Mouse (Mus musculus): ENCODE measurements around the gene Capns1. TPM values are rescaled to one million over a fixed set of nuclear protein-coding genes. Genes with fewer than 3 reads are reported as not detected.
"Not testable (repeated sequence)": the region's sequence is repeated elsewhere in the genome, so short reads cannot be mapped to it uniquely, and the experiment has no call there.

Capns1 gene
- total RNA-seq, 2 experiments from 2014 or later, result 126 to 186 TPM

DNA sequence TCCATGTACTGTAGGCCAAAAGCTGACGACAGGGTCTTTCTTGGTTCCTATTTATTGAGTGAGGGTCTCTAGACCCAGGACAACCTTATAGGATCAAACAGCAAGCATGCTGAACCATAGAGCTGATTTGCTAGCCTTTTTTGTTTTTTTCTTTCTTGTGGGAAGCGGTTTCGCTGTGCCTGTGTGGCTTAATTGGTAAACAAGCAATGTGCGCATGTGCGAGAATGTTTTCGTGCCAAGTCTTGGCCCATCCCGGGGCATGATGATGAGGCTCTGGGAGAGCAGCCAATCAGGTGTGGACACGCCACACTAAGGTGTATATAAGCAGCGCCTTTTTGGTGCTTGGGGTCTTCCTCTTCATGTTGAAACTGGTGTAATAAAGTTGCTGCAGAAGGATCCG, 16.7 kb downstream of the Capns1 start:
- not testable (repeated sequence) for ATAC-seq (replicated peaks; ENCODE audit: low FRiP score, low TSS enrichment, poor library complexity, severe bottlenecking)

DNA sequence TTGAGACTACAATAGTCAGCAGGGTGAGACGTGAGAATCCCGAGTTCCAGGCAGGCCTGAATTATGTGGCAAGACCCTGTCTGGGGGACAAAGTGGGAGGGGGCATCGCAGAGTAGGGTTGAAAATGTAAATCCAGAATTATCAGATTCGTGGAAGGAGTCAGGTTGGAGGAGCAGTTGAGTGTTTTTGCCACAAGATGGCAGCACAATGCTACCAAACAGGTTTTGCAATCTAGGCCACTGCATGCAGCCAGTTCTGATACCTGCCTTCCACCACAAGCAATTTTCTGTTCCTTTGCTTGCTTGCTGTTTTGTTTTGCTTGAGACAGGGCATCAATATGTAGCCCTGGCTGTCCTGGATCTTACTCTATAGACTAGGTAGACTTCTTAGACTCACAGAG, 17.3 kb downstream of the Capns1 start:
- ATAC-seq (replicated peaks; ENCODE audit: low FRiP score, low TSS enrichment, poor library complexity, severe bottlenecking), result peak; percentile 52

DNA sequence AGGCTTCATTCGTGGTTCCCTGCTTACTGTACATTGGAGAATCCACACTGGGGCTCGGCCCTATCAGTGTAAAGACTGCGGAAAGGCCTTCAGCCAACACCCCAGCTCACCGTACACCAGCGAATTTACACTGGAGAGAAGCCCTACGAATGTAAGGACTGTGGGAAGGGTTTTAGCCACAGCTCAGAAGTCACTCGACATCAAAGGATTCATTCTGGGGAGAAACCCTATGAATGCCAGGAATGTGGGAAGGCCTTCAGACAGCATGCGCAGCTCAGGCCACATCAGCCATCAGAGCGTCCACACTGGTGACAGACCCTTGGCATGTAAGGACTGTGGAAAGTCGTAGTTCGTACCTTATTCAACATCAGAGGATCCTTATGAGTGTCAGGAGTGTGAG, 20.4 kb downstream of the Capns1 start:
- no peak for ATAC-seq (replicated peaks; ENCODE audit: low FRiP score, low TSS enrichment, poor library complexity, severe bottlenecking)

DNA sequence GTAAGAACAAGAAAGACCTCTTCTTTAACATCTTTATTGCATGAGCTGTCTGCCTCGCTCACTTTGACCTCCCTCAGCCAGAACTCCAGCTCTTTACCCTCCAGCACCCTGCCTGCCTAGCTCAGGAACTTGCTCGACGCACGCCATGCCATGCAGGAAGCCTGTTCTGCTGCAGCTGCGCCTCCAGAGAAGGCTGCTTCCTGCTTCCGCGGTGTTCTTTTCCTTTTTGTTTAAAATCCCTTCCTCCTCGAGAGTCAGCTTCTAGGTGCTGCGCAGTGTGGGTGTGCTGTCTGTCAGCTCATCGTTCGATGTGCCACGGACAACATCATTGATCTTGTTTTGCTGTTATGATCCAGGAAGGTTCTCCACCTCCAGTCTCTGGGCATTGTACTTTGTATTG, 22.1 kb downstream of the Capns1 start:
- ATAC-seq (replicated peaks; ENCODE audit: low FRiP score, low TSS enrichment, poor library complexity, severe bottlenecking), result no peak

DNA sequence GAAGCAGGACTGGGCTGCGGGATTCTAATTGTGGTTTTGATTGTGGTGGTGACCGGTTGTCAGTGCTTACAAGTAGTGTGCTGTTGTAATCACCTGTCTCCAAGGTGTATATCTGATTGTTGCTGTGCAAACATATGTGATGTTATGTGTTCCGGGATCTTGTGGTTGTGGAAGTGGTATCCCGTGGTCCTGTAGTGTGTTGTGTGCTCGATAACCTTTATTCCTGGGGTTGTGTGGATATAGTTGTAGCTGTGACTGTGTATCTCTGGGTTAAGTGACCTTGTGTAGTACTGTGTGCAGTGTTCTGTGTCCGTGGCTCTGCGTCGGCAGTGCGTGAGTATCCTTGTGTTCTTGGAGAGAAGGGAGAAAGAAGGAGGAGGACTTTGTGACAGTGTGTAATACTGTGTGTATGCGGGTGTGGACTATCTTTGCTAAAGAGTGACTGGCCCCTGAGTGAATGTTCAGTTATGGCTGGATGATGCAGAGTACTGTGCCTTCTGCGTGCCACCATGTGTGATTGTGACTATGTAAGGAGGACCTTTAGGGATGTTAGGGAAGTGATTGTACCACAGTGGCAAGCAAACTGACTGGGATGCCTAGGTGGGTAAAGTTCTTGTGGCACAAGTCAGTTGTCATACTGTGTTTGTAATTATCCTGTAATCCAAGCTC, 28.2 kb downstream of the Capns1 start:
- ATAC-seq (replicated peaks; ENCODE audit: low FRiP score, low TSS enrichment, poor library complexity, severe bottlenecking), result peak; percentile 23

DNA sequence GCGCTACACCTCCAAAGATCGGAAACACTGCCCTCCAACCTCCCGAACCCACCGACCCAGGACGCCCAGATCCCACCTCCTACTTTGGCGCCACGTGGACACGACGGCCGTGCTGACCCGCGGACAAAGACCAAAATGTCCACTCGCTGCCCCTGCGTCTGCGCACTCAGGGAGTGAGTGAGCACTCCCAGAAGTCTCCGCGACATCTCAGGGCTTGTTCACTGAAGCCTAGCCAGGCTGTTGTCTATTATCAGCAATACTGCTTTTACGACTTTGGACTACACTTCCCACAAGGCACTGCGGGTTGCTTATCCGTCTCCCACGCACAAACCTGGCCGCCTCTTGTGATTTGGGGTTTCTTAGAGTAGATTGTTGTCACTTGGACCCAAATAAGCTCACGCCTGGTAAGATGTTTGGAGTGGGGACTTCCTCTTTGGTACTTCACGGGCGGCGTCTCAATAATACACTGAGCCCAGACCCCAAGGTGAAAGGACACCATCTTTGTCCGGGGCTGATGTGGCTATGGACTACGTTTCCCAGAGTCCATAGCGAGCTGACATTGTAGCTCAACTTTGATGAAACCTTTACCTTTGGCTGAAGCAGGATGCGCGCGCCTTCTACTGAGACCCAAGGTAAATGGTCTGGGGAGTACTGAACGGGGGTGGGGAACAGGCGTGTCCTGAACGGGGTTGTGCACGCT, 28.9 kb downstream of the Capns1 start, which contains the start of gene Zfp146:
Gene Zfp146, minus strand, starts transcription at position 168 of the 700 bp plus-strand sequence.
- peak; percentile 97 for ATAC-seq (replicated peaks; ENCODE audit: low FRiP score, low TSS enrichment, poor library complexity, severe bottlenecking)

DNA sequence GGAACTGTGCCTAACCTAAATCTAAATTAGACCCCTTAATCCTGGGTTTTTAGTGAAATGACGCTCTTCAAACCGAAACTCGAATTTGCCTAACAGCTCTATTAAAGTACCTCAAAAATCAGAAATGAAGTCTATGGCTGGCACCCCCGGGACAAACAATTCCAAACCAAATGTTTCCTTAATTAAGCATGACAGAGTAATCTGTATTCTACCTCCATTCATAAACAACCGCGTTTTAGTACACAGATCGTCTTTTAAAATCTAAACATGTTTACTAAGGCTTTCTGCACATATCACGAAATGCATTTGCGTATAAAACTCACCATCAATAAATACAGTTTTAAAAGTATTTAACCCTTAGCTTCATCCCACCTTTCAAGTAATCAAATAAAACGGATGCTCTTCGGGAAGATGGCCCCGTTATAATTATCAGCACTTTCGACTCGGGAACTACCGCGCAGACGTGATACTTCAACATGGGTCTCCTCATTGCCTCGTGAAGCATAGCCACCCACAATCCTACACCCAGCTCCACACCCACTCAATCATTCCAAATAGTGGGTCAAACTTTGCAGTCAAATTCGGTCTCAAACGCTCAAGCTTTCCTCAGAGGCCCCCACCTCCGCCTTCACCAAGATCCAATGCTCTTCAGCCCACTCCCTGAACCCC, 29.6 kb downstream of the Capns1 start:
- peak; percentile 35 for ATAC-seq (replicated peaks; ENCODE audit: low FRiP score, low TSS enrichment, poor library complexity, severe bottlenecking)

DNA sequence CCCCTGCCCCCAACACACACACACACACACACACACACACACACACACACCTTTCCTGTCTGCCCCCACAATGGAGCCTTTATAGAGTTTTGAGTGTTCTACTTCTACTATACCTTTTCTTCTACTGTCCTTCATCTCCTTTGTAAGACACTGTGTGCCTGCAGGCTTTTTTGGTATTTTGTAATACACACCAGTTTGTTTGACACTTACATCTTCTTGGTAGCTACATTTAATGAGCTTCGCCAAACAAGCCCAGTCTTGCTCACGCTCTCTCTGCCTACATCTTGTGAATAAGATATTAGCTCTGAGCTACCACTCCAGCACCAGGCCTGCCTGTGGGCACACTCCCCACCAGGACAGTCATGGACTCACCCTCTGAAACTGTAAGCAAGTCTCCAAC, 33.9 kb downstream of the Capns1 start:
- ATAC-seq (replicated peaks; ENCODE audit: low FRiP score, low TSS enrichment, poor library complexity, severe bottlenecking), result no peak

DNA sequence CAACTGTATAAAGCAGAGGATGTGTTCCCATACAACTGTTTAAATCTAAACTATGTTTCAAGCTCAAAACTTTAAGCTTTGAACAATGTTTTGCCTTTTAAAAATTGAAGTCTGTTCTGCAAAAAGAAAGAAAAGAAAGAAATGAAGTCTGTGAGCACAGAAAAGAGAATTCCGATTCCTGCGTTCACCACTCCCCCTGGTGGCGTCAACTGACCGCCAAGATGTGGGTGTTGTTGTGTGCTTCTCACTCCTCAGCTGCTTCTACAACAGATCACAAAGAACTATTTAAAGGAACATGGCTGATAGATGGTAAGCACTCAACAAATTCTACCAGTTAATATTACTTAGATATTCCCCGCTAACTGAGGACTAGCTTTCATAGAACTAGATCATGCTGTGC, 35.5 kb downstream of the Capns1 start:
- no peak for ATAC-seq (replicated peaks; ENCODE audit: low FRiP score, low TSS enrichment, poor library complexity, severe bottlenecking)

DNA sequence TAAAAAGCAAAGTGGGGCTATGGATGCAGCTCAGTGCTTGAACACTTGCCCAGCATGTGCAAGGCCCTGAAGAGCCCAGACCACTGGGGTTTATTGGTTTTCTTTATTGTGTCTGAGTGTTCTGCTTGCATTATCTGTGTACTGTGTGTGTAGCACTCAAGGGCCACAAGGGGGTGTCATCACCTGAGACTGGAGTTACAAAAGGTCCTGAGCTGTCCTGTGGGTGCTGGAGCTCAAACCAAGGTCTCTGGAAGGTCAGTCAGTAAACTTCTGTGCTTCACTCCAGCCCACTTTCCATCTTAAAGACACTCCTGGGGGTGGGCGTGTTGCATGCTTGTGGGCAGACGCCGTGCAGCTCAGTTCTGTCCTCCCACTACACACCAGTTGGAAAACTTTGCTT, 43.1 kb downstream of the Capns1 start:
- no peak for ATAC-seq (replicated peaks; ENCODE audit: low FRiP score, low TSS enrichment, poor library complexity, severe bottlenecking)

DNA sequence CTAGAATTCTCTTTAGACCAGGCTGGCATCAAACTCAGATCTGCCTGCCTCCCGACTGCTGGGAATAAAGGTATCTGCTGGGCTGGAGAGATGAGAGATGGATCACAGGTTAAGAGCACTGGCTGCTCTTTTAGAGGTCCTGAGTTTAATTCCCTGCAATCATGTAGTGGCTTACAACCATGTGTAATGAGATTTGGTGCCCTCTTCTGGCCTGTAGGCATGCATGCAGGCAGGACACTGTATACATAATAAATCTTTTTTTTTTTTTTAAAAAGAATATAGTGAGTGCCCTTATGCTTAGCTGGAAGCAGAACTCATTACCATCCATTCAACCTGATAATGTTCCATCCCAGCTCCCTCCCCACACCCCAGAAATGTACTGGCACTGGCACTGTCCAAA, 44.6 kb downstream of the Capns1 start:
- ATAC-seq (replicated peaks; ENCODE audit: low FRiP score, low TSS enrichment, poor library complexity, severe bottlenecking), result no peak

DNA sequence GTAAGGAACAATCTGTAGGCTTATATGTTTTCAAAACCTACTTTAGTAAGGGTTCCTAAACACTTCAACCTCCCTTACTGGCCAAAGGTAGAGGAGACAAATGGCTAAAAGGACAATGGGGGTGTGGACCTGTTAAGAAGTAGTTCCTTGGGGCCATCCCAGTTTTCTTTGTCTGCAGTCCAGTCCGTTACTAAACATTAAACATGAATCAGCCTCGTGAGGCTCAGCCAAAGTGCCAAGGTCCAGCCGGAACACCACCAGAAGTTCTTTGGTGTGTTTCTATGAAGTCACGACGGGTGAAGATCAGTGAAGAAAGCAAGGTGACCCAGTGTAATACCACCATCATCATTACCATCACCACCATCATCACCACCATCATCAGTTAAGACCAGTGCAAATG, 51.6 kb downstream of the Capns1 start:
- ATAC-seq (replicated peaks; ENCODE audit: low FRiP score, low TSS enrichment, poor library complexity, severe bottlenecking), result no peak

DNA sequence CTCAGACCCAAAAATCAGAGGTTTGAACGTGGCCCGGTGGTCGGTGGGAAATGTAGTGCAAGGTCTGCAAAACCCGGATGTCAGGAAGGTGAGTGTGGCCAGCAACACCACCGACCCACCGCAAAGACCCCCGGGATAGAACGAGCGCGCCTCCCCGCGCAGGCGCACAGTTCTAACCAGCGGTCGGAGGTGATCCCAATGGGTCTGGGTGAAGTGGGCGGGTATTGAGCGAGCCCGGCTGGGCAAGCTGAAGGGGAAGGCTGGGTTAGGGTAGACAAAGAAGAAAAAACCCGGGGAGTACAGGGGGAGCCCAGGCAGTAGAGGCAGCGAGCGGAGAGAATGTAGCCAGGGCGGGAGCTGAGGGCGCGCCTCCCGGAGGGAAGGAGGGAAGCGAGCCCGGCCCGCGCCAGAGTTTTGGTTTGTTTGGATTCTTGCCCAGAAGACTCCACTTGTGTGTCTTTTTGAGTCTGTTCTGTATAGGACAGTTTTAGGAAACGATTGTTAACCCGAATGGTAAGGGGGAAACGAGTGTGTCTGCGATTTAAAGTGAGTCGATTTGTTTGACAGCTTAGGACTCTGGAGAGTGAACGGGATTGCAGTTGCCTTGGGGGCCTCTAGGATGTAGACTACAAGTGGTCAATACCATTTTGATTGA, 54.9 kb downstream of the Capns1 start:
- ATAC-seq (replicated peaks; ENCODE audit: low FRiP score, low TSS enrichment, poor library complexity, severe bottlenecking), result peak; percentile 51

DNA sequence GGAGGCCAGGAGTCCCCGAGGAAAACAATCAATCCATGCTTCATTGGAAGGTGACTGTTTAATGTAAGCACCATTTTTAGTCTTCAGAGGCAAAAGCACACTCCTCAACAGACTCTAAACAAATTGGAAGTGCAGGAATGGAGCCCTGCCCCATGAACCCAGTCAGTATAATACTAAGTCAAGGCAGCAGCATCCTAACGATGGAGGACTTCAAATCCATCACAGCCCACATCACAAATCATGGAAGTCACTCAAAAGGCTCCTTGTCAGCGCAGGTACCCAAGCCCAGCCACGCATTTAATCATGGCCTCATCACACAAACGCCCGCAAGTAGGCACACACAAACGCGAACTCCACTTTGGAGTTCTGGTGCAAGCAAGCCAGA, 55.4 kb downstream of the Capns1 start:
- no peak for ATAC-seq (replicated peaks; ENCODE audit: low FRiP score, low TSS enrichment, poor library complexity, severe bottlenecking)

Other genes with a start within 250 kb of the Capns1 start
- 9.1 and 10.6 TPM in 2 replicates for gene Zfp74, start 244.7 kb downstream of the Capns1 start, total RNA-seq (2014; fragmentation: Nextera tagmentation)
- gene Zfp74, start 244.7 kb downstream of the Capns1 start, total RNA-seq (2017), result 8.4 and 9.2 TPM in 2 replicates
- 9.0 and 16.5 TPM in 2 replicates for gene Zfp568, start 214.9 kb downstream of the Capns1 start, total RNA-seq (2014; fragmentation: Nextera tagmentation)
- 25.7 and 26.1 TPM in 2 replicates for gene Zfp568, start 214.9 kb downstream of the Capns1 start, total RNA-seq (2017)
- gene Zfp14, start 147.4 kb downstream of the Capns1 start, total RNA-seq (2014; fragmentation: Nextera tagmentation), result 0.74 and 1.3 TPM in 2 replicates
- 1.1 and 5.8 TPM in 2 replicates for gene Zfp14, start 147.4 kb downstream of the Capns1 start, total RNA-seq (2017)
- 4.6 and 6.8 TPM in 2 replicates for gene Zfp82, start 125.9 kb downstream of the Capns1 start, total RNA-seq (2014; fragmentation: Nextera tagmentation)
- 4.5 and 7.5 TPM in 2 replicates for gene Zfp82, start 125.9 kb downstream of the Capns1 start, total RNA-seq (2017)
- gene Gm26920, start 108.4 kb downstream of the Capns1 start, total RNA-seq (2014; fragmentation: Nextera tagmentation), result 0.79 TPM in 1 of 2 replicates, not detected in the other
- gene Gm26920, start 108.4 kb downstream of the Capns1 start, total RNA-seq (2017), result not detected in 2 replicates
- gene Zfp566, start 108.3 kb downstream of the Capns1 start, total RNA-seq (2014; fragmentation: Nextera tagmentation), result 7.1 and 16.8 TPM in 2 replicates
- gene Zfp566, start 108.3 kb downstream of the Capns1 start, total RNA-seq (2017), result 5.0 TPM in 2 replicates
- gene Zfp260, start 104.0 kb downstream of the Capns1 start, total RNA-seq (2014; fragmentation: Nextera tagmentation), result 10.5 and 20.6 TPM in 2 replicates
- 14.0 and 20.1 TPM in 2 replicates for gene Zfp260, start 104.0 kb downstream of the Capns1 start, total RNA-seq (2017)
- gene Zfp382, start 76.9 kb downstream of the Capns1 start, total RNA-seq (2014; fragmentation: Nextera tagmentation), result 2.5 and 2.8 TPM in 2 replicates
- gene Zfp382, start 76.9 kb downstream of the Capns1 start, total RNA-seq (2017), result 1.6 and 2.4 TPM in 2 replicates
- gene Zfp146, start 29.1 kb downstream of the Capns1 start, total RNA-seq (2014; fragmentation: Nextera tagmentation), result 35.9 and 48.9 TPM in 2 replicates
- gene Zfp146, start 29.1 kb downstream of the Capns1 start, total RNA-seq (2017), result 103 and 108 TPM in 2 replicates
- gene Cox7a1, start 14.7 kb downstream of the Capns1 start, total RNA-seq (2014; fragmentation: Nextera tagmentation), result 6.0 TPM in 1 of 2 replicates, not detected in the other
- gene Cox7a1, start 14.7 kb downstream of the Capns1 start, total RNA-seq (2017), result not detected in 2 replicates
- gene Polr2i, start 33.1 kb upstream of the Capns1 start, total RNA-seq (2014; fragmentation: Nextera tagmentation), result 91.3 and 106 TPM in 2 replicates
- gene Polr2i, start 33.1 kb upstream of the Capns1 start, total RNA-seq (2017), result 42.0 and 46.5 TPM in 2 replicates
- 86.4 and 117 TPM in 2 replicates for gene Tbcb, start 33.5 kb upstream of the Capns1 start, total RNA-seq (2014; fragmentation: Nextera tagmentation)
- gene Tbcb, start 33.5 kb upstream of the Capns1 start, total RNA-seq (2017), result 26.2 and 49.4 TPM in 2 replicates
- gene Ovol3, start 36.9 kb upstream of the Capns1 start, total RNA-seq (2014; fragmentation: Nextera tagmentation), result not detected in 2 replicates
- gene Ovol3, start 36.9 kb upstream of the Capns1 start, total RNA-seq (2017), result not detected in 2 replicates
- gene Thap8, start 81.3 kb upstream of the Capns1 start, total RNA-seq (2014; fragmentation: Nextera tagmentation), result not detected in 2 replicates
- 1.6 TPM in 1 of 2 replicates, not detected in the other for gene Thap8, start 81.3 kb upstream of the Capns1 start, total RNA-seq (2017)
- 31.0 and 31.8 TPM in 2 replicates for gene Wdr62, start 81.6 kb upstream of the Capns1 start, total RNA-seq (2014; fragmentation: Nextera tagmentation)
- gene Wdr62, start 81.6 kb upstream of the Capns1 start, total RNA-seq (2017), result 5.1 and 5.5 TPM in 2 replicates
- gene Clip3, start 92.9 kb upstream of the Capns1 start, total RNA-seq (2014; fragmentation: Nextera tagmentation), result not detected in 2 replicates
- not detected in 2 replicates for gene Clip3, start 92.9 kb upstream of the Capns1 start, total RNA-seq (2017)
- gene Alkbh6, start 109.9 kb upstream of the Capns1 start, total RNA-seq (2014; fragmentation: Nextera tagmentation), result 12.7 and 35.5 TPM in 2 replicates
- 26.5 and 28.8 TPM in 2 replicates for gene Alkbh6, start 109.9 kb upstream of the Capns1 start, total RNA-seq (2017)
- gene Syne4, start 116.0 kb upstream of the Capns1 start, total RNA-seq (2014; fragmentation: Nextera tagmentation), result 2.9 TPM in 1 of 2 replicates, not detected in the other
- not detected in 2 replicates for gene Syne4, start 116.0 kb upstream of the Capns1 start, total RNA-seq (2017)
- gene E130208F15Rik, start 122.9 kb upstream of the Capns1 start, total RNA-seq (2014; fragmentation: Nextera tagmentation), result not detected in 2 replicates
- gene E130208F15Rik, start 122.9 kb upstream of the Capns1 start, total RNA-seq (2017), result 3.4 TPM in 1 of 2 replicates, not detected in the other
- 7.3 and 9.2 TPM in 2 replicates for gene Sdhaf1, start 125.1 kb upstream of the Capns1 start, total RNA-seq (2014; fragmentation: Nextera tagmentation)
- 7.9 and 8.9 TPM in 2 replicates for gene Sdhaf1, start 125.1 kb upstream of the Capns1 start, total RNA-seq (2017)
- gene Lrfn3, start 164.0 kb upstream of the Capns1 start, total RNA-seq (2014; fragmentation: Nextera tagmentation), result not detected in 2 replicates
- gene Lrfn3, start 164.0 kb upstream of the Capns1 start, total RNA-seq (2017), result not detected in 2 replicates
- gene Tyrobp, start 214.9 kb upstream of the Capns1 start, total RNA-seq (2014; fragmentation: Nextera tagmentation), result 19.3 TPM in 1 of 2 replicates, not detected in the other
- gene Tyrobp, start 214.9 kb upstream of the Capns1 start, total RNA-seq (2017), result 5.1 and 26.6 TPM in 2 replicates
- gene Hcst, start 221.0 kb upstream of the Capns1 start, total RNA-seq (2014; fragmentation: Nextera tagmentation), result 4.3 and 4.4 TPM in 2 replicates
- gene Hcst, start 221.0 kb upstream of the Capns1 start, total RNA-seq (2017), result 3.3 TPM in 1 of 2 replicates, not detected in the other
- gene Nfkbid, start 222.9 kb upstream of the Capns1 start, total RNA-seq (2014; fragmentation: Nextera tagmentation), result 0.89 and 9.0 TPM in 2 replicates
- 0.80 and 3.1 TPM in 2 replicates for gene Nfkbid, start 222.9 kb upstream of the Capns1 start, total RNA-seq (2017)
- not detected in 2 replicates for gene Aplp1, start 246.7 kb upstream of the Capns1 start, total RNA-seq (2014; fragmentation: Nextera tagmentation)
- not detected in 2 replicates for gene Aplp1, start 246.7 kb upstream of the Capns1 start, total RNA-seq (2017)

All from megakaryocyte-erythroid progenitor cell, adult 5-6 weeks (primary cell).